Mouse (Mus musculus) lung, postnatal 0 days (tissue): ENCODE data around the gene Cds2. TPM values are rescaled to one million over a fixed set of nuclear protein-coding genes. Genes with fewer than 3 reads are reported as not detected.
"Not testable (repeated sequence)": the region's sequence is repeated elsewhere in the genome, so short reads cannot be mapped to it uniquely, and the experiment has no call there.

Experiments used
- ATAC-seq: fragments of 200-750 bp; cut with Nextera tagmentation; 2 replicates; pipeline ENCODE4 v1.8.0; 2017; ENCODE audit warnings: moderate library complexity
- DNase-seq: peaks from one replicate; pipeline ENCODE4 v3.0.0-alpha.2; 2016; ENCODE audit warnings: low spot score
- H3K27ac ChIP-seq: fragments of 300-500 bp; sonication (generic); 2 replicates; pipeline ENCODE4 v1.5.1; 2014; ENCODE audit warnings: antibody characterized with exemption, mild to moderate bottlenecking, low read length, mixed read lengths
- H3K27me3 ChIP-seq: fragments of 300-500 bp; sonication (generic); replicated peaks from 2 replicates; pipeline ENCODE4 v1.6.1; 2014; ENCODE audit warnings: low read length, mixed read lengths; ENCODE audit not compliant: insufficient read depth
- H3K36me3 ChIP-seq: fragments of 300-500 bp; sonication (generic); 2 replicates; pipeline ENCODE4 v1.6.1; 2014; ENCODE audit warnings: low read length, mixed read lengths; ENCODE audit not compliant: insufficient read depth
- H3K4me1 ChIP-seq: fragments of 300-500 bp; sonication (generic); 2 replicates; pipeline ENCODE4 v1.6.1; 2014; ENCODE audit warnings: antibody characterized with exemption, low read depth, low read length, mixed read lengths; ENCODE audit not compliant: insufficient read depth
- H3K4me2 ChIP-seq: fragments of 300-500 bp; sonication (generic); replicated peaks from 2 replicates; pipeline ENCODE4 v1.6.1; 2014; ENCODE audit warnings: low read depth, mild to moderate bottlenecking, low read length, moderate library complexity, mixed read lengths
- H3K4me3 ChIP-seq: fragments of 300-500 bp; sonication (generic); 2 replicates; pipeline ENCODE4 v1.5.1; 2014; ENCODE audit warnings: low read depth, low read length
- H3K9ac ChIP-seq: fragments of 300-500 bp; sonication (generic); replicated peaks from 2 replicates; pipeline ENCODE4 v1.6.1; 2014; ENCODE audit warnings: low read depth, mild to moderate bottlenecking
- H3K9me3 ChIP-seq: fragments of 300-500 bp; sonication (generic); 2 replicates; pipeline ENCODE4 v1.6.1; 2016; ENCODE audit warnings: low read length, mixed read lengths
- CTCF ChIP-seq: IDR thresholded peaks from 2 replicates; pipeline ENCODE4 v1.5.1; 2016; ENCODE audit warnings: antibody characterized with exemption, mild to moderate bottlenecking
- EP300 ChIP-seq: IDR thresholded peaks from 2 replicates; pipeline ENCODE4 v1.6.1; 2016; ENCODE audit warnings: antibody characterized with exemption, mild to moderate bottlenecking, control low read depth
- WGBS: fragments of 180-500 bp; shearing (Covaris S2); extraction: QIAGEN DNeasy Blood & Tissue Kit; methylation state at CpG from one replicate; pipeline ENCODE4 v1.1.7; 2014; 5-methylcytosine and 5-hydroxymethylcytosine counted together
- polyA plus RNA-seq: library from polyadenylated mRNA; unstranded; fragments of >200 nt; fragmentation: Nextera tagmentation; extraction: Ambion mirVana; gene quantifications from 2 replicates; pipeline ENCODE4 v1.2.1, GENCODE M21; 2015

The Cds2 gene
- polyA plus RNA-seq, 1 experiment from 2014 or later = 32.3 TPM

GRCm38 (mm10) chr2:132286376-132287076, 23.6 kb downstream of the Cds2 start:
- Histone ChIP-seq H3K36me3 (no peaks in the 10 kb centered on the region), H3K9me3 (no peaks in the 10 kb centered on the region), H3K9ac (no peak overlapping the region), H3K27ac (no peak overlapping the region), H3K27me3 (no peaks in the 10 kb centered on the region), H3K4me3 (no peak overlapping the region), H3K4me1 (peaks cover 36% of the 10 kb centered on the region), H3K4me2 (no peak overlapping the region)
- DNase-seq (no peak), ATAC-seq (no peak)
- TF ChIP-seq CTCF (no peak), EP300 (no peak)
- WGBS = 74% methylated on average over 9 of the region's 9 CpGs

GRCm38 (mm10) chr2:132289213-132289612, 26.3 kb downstream of the Cds2 start:
- ATAC-seq, H3K36me3 ChIP-seq, H3K4me3 ChIP-seq, H3K27ac ChIP-seq, H3K27me3 ChIP-seq, H3K9me3 ChIP-seq, DNase-seq, H3K4me2 ChIP-seq, H3K9ac ChIP-seq: not testable (repeated sequence)
- H3K4me1 ChIP-seq = peaks cover 14% of the 10 kb centered on the region; the same call in 1 of the 2 replicates
- WGBS = 56% methylated on average over 5 of the region's 7 CpGs

- H3K9ac ChIP-seq = no peak overlapping the region
- ATAC-seq (0 out of 2 replicates have a peak, but pooled peaks have one; percentile 23), DNase-seq (no peak)
- peaks cover 5% of the 10 kb centered on the region; the same call in 1 of the 2 replicates for H3K4me1 ChIP-seq
- no peak overlapping the region for H3K4me3 ChIP-seq
- H3K9me3 ChIP-seq = no peaks in the 10 kb centered on the region
- H3K4me2 ChIP-seq = no peak overlapping the region
- 58% methylated on average over 6 of the region's 6 CpGs for WGBS
- H3K36me3 ChIP-seq = 0 out of 2 replicates have a peak, but pooled peaks cover 16% of the 10 kb centered on the region
- peak overlapping the region; percentile 15; the same call in 1 of the 2 replicates for H3K27ac ChIP-seq
- TF ChIP-seq CTCF = no peak
- no peak for TF ChIP-seq EP300
- H3K27me3 ChIP-seq = no peaks in the 10 kb centered on the region
Observed at GRCm38 (mm10) chr2:132290808-132291207, 27.9 kb downstream of the Cds2 start.

GRCm38 (mm10) chr2:132291265-132291664, 28.3 kb downstream of the Cds2 start:
- H3K36me3 ChIP-seq = 0 out of 2 replicates have a peak, but pooled peaks cover 16% of the 10 kb centered on the region
- peak; percentile 51 for ATAC-seq
- H3K4me1 ChIP-seq = peaks cover 5% of the 10 kb centered on the region; the same call in 1 of the 2 replicates
- H3K4me2 ChIP-seq = no peak overlapping the region
- WGBS = 26% methylated on average over 3 of the region's 3 CpGs
- H3K9ac ChIP-seq = no peak overlapping the region
- no peak overlapping the region for H3K4me3 ChIP-seq
- no peak for TF ChIP-seq EP300
- TF ChIP-seq CTCF = no peak
- no peaks in the 10 kb centered on the region for H3K27me3 ChIP-seq
- H3K9me3 ChIP-seq = no peaks in the 10 kb centered on the region
- H3K27ac ChIP-seq = peak overlapping the region; percentile 15; the same call in 1 of the 2 replicates
- DNase-seq = no peak

- no peak overlapping the region for H3K4me2 ChIP-seq
- ATAC-seq (no peak), DNase-seq (no peak)
- no peak for TF ChIP-seq CTCF
- no peak for TF ChIP-seq EP300
- no peak overlapping the region for H3K4me3 ChIP-seq
- no peaks in the 10 kb centered on the region for H3K9me3 ChIP-seq
- 36% methylated on average over 4 of the region's 4 CpGs for WGBS
- H3K36me3 ChIP-seq = 0 out of 2 replicates have a peak, but pooled peaks cover 16% of the 10 kb centered on the region
- H3K4me1 ChIP-seq = peaks cover 5% of the 10 kb centered on the region; the same call in 1 of the 2 replicates
- no peak overlapping the region for H3K9ac ChIP-seq
- H3K27ac ChIP-seq = no peak overlapping the region
- no peaks in the 10 kb centered on the region for H3K27me3 ChIP-seq
Observed at GRCm38 (mm10) chr2:132292083-132292482, 29.1 kb downstream of the Cds2 start.

- TF ChIP-seq CTCF (no peak), EP300 (no peak)
- Histone ChIP-seq H3K4me3 (no peak overlapping the region), H3K4me2 (no peak overlapping the region), H3K4me1 (peaks cover 5% of the 10 kb centered on the region; the same call in 1 of the 2 replicates), H3K36me3 (peaks cover 25% of the 10 kb centered on the region), H3K9ac (no peak overlapping the region), H3K27me3 (no peaks in the 10 kb centered on the region), H3K9me3 (no peaks in the 10 kb centered on the region), H3K27ac (no peak overlapping the region)
- ATAC-seq = no peak
- no peak for DNase-seq
- 89% methylated on average over 10 of the region's 10 CpGs for WGBS
Observed at GRCm38 (mm10) chr2:132293694-132294450, 30.9 kb downstream of the Cds2 start.
